Mouse (Mus musculus): ENCODE data around the gene Fgf18. TPM values are rescaled to one million over a fixed set of nuclear protein-coding genes. Genes with fewer than 3 reads are reported as not detected.

Fgf18 gene
- polyA plus RNA-seq, 1 experiment from 2014 or later: 4.3 TPM

DNA sequence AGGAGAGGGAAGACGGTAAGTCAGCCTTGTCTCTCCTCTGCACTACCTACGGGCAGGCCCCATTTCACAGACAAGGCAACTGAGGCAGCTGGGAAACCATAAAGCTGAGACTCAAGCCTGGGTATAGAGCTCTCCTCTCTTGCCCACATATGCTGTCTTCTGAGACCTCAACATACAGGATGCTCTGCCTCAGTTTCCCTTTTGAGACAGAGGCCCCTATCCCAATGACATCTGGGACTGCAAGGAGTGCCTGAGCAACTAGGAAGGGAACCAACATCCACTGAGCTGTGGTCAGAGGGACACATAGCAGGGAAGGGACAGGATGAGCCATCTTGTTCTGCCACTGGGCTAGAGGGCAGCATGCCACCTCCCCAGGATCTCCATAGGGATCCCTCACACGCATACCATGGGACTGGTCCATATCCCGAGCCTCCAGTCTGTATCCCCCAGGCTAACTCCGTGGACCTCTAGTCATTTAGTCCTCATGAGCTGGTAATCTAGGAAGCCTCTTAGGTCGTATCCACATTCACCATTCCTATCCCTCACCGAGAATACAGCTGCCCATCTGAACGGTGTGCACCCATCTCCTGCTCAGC lies 12.7 kb downstream of the Fgf18 start:
- Histone ChIP-seq H3K9ac (replicated peaks) (no peak overlapping the region), H3K27me3 (no peaks in the 10 kb centered on the region), H3K4me3 (no peak overlapping the region), H3K4me1 (no peaks in the 10 kb centered on the region), H3K36me3 (no peaks in the 10 kb centered on the region), H3K4me2 (replicated peaks) (no peak overlapping the region), H3K27ac (replicated peaks) (no peak overlapping the region), H3K9me3 (no peaks in the 10 kb centered on the region)
- 89% methylated on average over 8 of the region's 8 CpGs for WGBS
- no peak for ATAC-seq (replicated peaks)

GRCm38 (mm10) chr11:33132619-33133338 lies 14.4 kb downstream of the Fgf18 start:
- Histone ChIP-seq H3K9ac (replicated peaks) (no peak overlapping the region), H3K36me3 (no peaks in the 10 kb centered on the region), H3K27ac (replicated peaks) (no peak overlapping the region), H3K4me2 (replicated peaks) (no peak overlapping the region), H3K9me3 (no peaks in the 10 kb centered on the region), H3K4me1 (no peaks in the 10 kb centered on the region), H3K27me3 (no peaks in the 10 kb centered on the region), H3K4me3 (no peak overlapping the region)
- no peak for ATAC-seq (replicated peaks)
- WGBS: 65% methylated on average over 8 of the region's 8 CpGs

DNA sequence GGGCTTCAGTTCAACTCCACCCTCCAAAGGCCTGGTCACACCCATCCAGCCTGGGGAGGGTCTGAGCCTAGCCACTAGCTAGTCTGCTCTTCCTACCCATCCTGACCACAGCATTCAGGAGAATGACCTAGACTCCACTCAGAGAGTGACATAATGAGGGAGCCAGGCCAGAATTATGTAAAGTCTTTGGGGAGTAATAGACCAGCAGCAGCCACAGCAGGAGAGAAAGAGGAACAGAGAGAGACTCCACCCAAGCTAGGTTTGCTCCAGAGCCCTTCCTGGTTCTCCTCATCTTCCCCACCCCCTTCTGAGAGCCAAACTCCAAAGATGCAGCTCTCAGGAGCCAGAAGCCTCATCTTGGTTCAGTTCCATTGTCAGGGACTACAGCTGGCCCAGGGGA lies 20.1 kb downstream of the Fgf18 start:
- Histone ChIP-seq H3K9ac (replicated peaks) (no peak overlapping the region), H3K9me3 (no peaks in the 10 kb centered on the region), H3K4me3 (no peak overlapping the region), H3K4me2 (replicated peaks) (no peak overlapping the region), H3K27ac (replicated peaks) (no peak overlapping the region), H3K4me1 (peaks cover 7% of the 10 kb centered on the region), H3K36me3 (no peaks in the 10 kb centered on the region), H3K27me3 (peaks cover 9% of the 10 kb centered on the region; the same call in 1 of the 2 replicates)
- no peak for ATAC-seq (replicated peaks)

DNA sequence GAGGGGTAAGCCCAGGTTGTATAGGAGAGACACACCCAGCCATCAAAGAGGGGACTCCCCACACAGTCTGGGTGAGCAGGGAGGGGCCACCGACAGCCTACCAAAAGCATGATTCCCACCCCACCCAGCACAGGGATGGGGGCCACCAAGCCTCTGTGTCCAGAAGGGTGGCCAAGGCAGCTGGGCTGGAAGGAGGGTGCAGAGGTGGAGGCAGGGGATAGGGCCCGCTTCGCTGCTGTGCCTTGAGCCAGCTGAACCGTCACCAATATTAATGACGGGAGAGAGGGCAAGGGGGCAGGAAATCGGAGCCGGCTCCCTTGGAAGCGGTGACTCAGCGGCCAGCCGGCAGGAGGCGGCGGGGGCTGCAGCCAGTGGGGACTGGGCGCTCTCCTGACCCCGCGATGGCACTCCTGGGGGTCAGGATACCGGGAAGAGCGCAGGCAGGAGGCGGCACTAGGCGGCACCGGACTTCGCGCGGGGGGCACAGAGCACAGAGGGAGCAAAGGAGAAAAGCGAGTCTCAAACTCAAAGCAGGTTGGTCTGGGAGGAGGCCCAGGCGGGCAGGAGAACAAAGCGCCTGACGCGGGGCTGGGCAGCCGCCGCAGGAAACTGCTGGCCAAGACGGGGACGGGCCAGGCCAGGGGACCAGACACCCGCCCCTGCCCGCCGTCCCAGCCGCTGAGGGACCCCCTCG lies 24.5 kb downstream of the Fgf18 start:
- Histone ChIP-seq H3K4me1 (peaks cover 7% of the 10 kb centered on the region), H3K9me3 (no peaks in the 10 kb centered on the region), H3K27ac (replicated peaks) (no peak overlapping the region), H3K4me3 (peak overlapping the region; percentile 28), H3K36me3 (no peaks in the 10 kb centered on the region), H3K9ac (replicated peaks) (peak overlapping the region; percentile 37), H3K4me2 (replicated peaks) (peak overlapping the region; percentile 46), H3K27me3 (peaks cover 9% of the 10 kb centered on the region; the same call in 1 of the 2 replicates)
- ATAC-seq (replicated peaks): peak; percentile 53; the same call in 1 of the 2 replicates
- 2% methylated on average over 37 of the region's 37 CpGs for WGBS

- Histone ChIP-seq H3K9ac (replicated peaks) (no peak overlapping the region), H3K27me3 (peaks cover 9% of the 10 kb centered on the region; the same call in 1 of the 2 replicates)
Measured at GRCm38 (mm10) chr11:33119556-33119955, 27.6 kb downstream of the Fgf18 start.

GRCm38 (mm10) chr11:33119116-33119515 lies 28.1 kb downstream of the Fgf18 start:
- 87% methylated on average over 7 of the region's 7 CpGs for WGBS
- Histone ChIP-seq H3K36me3 (no peaks in the 10 kb centered on the region), H3K9me3 (no peaks in the 10 kb centered on the region), H3K4me1 (peaks cover 7% of the 10 kb centered on the region), H3K4me2 (replicated peaks) (no peak overlapping the region), H3K27ac (replicated peaks) (no peak overlapping the region), H3K27me3 (peaks cover 9% of the 10 kb centered on the region; the same call in 1 of the 2 replicates), H3K9ac (replicated peaks) (no peak overlapping the region), H3K4me3 (no peak overlapping the region)
- no peak for ATAC-seq (replicated peaks)

More at GRCm38 (mm10) chr11:33119556-33119955, 27.6 kb downstream of the Fgf18 start:
- 72% methylated on average over 8 of the region's 8 CpGs for WGBS
- peaks cover 7% of the 10 kb centered on the region for H3K4me1 ChIP-seq
- H3K36me3 ChIP-seq: no peaks in the 10 kb centered on the region
- H3K9me3 ChIP-seq: no peaks in the 10 kb centered on the region
- H3K4me3 ChIP-seq: no peak overlapping the region
- no peak overlapping the region for H3K27ac ChIP-seq (replicated peaks)
- no peak for ATAC-seq (replicated peaks)
- H3K4me2 ChIP-seq (replicated peaks): no peak overlapping the region

- no peak overlapping the region for H3K27ac ChIP-seq (replicated peaks)
- 0 out of 2 replicates have a peak, but pooled peaks cover 4% of the 10 kb centered on the region for H3K27me3 ChIP-seq
- H3K4me3 ChIP-seq: no peak overlapping the region
- ATAC-seq (replicated peaks): no peak
- H3K4me2 ChIP-seq (replicated peaks): no peak overlapping the region
- H3K9me3 ChIP-seq: no peaks in the 10 kb centered on the region
- H3K4me1 ChIP-seq: peaks cover 7% of the 10 kb centered on the region
- no peak overlapping the region for H3K9ac ChIP-seq (replicated peaks)
- H3K36me3 ChIP-seq: no peaks in the 10 kb centered on the region
- WGBS: 76% methylated on average over 6 of the region's 6 CpGs
Measured at GRCm38 (mm10) chr11:33118480-33118879, 28.7 kb downstream of the Fgf18 start.

- no peaks in the 10 kb centered on the region for H3K36me3 ChIP-seq
- no peak overlapping the region for H3K27ac ChIP-seq (replicated peaks)
- no peak overlapping the region for H3K4me2 ChIP-seq (replicated peaks)
- ATAC-seq (replicated peaks): no peak
- no peak overlapping the region for H3K4me3 ChIP-seq
- no peak overlapping the region for H3K9ac ChIP-seq (replicated peaks)
- no peaks in the 10 kb centered on the region for H3K9me3 ChIP-seq
- no peaks in the 10 kb centered on the region for H3K27me3 ChIP-seq
- WGBS: 81% methylated on average over 3 of the region's 3 CpGs
- no peaks in the 10 kb centered on the region for H3K4me1 ChIP-seq
Measured at GRCm38 (mm10) chr11:33115796-33116195, 31.4 kb downstream of the Fgf18 start.

- Histone ChIP-seq H3K36me3 (no peaks in the 10 kb centered on the region), H3K4me1 (no peaks in the 10 kb centered on the region), H3K9me3 (no peaks in the 10 kb centered on the region), H3K27me3 (no peaks in the 10 kb centered on the region), H3K27ac (replicated peaks) (no peak overlapping the region), H3K9ac (replicated peaks) (no peak overlapping the region), H3K4me3 (no peak overlapping the region), H3K4me2 (replicated peaks) (no peak overlapping the region)
- 7% methylated on average over 1 of the region's 1 CpGs for WGBS
- ATAC-seq (replicated peaks): 0 out of 2 replicates have a peak, but pooled peaks have one; percentile 38
Measured at GRCm38 (mm10) chr11:33112407-33112806, 34.8 kb downstream of the Fgf18 start.

DNA sequence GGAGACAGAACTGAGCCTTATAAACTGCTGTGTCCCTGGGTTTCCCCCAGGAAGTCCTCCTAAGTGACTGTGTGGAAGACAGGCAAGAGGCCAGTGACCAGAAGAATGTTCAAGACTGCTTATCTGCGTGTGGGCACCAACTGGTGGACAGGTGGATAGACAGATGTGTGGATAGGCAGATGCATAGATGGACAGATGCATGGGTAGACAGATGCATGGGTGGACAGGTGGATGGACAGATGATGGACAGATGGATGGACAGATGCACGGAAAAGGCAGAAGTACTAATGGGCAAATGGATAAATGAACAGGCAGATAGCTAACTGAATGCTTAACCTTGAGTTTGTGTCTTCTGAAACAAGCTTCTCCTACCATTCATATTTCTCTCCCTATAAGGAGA lies 37.1 kb downstream of the Fgf18 start:
- H3K4me3 ChIP-seq: no peak overlapping the region
- 97% methylated on average over 2 of the region's 2 CpGs for WGBS
- H3K27me3 ChIP-seq: no peaks in the 10 kb centered on the region
- peaks cover 3% of the 10 kb centered on the region; the same call in 1 of the 2 replicates for H3K4me1 ChIP-seq
- no peak overlapping the region for H3K9ac ChIP-seq (replicated peaks)
- H3K4me2 ChIP-seq (replicated peaks): no peak overlapping the region
- ATAC-seq (replicated peaks): no peak
- no peak overlapping the region for H3K27ac ChIP-seq (replicated peaks)
- H3K9me3 ChIP-seq: no peaks in the 10 kb centered on the region
- no peaks in the 10 kb centered on the region for H3K36me3 ChIP-seq

GRCm38 (mm10) chr11:33107540-33107939 lies 39.7 kb downstream of the Fgf18 start:
- Histone ChIP-seq H3K36me3 (no peaks in the 10 kb centered on the region), H3K4me1 (peaks cover 9% of the 10 kb centered on the region; the same call in 1 of the 2 replicates), H3K27ac (replicated peaks) (no peak overlapping the region), H3K9me3 (no peaks in the 10 kb centered on the region), H3K9ac (replicated peaks) (no peak overlapping the region), H3K4me2 (replicated peaks) (no peak overlapping the region), H3K27me3 (no peaks in the 10 kb centered on the region), H3K4me3 (no peak overlapping the region)
- no peak for ATAC-seq (replicated peaks)
- WGBS: 45% methylated on average over 3 of the region's 3 CpGs

GRCm38 (mm10) chr11:33104911-33105316 lies 42.3 kb downstream of the Fgf18 start:
- H3K4me3 ChIP-seq: no peak overlapping the region
- no peaks in the 10 kb centered on the region for H3K9me3 ChIP-seq
- H3K9ac ChIP-seq (replicated peaks): no peak overlapping the region
- H3K36me3 ChIP-seq: no peaks in the 10 kb centered on the region
- ATAC-seq (replicated peaks): peak; percentile 33
- WGBS: 48% methylated on average over 8 of the region's 8 CpGs
- peaks cover 12% of the 10 kb centered on the region; the same call in 1 of the 2 replicates for H3K4me1 ChIP-seq
- no peak overlapping the region for H3K4me2 ChIP-seq (replicated peaks)
- H3K27me3 ChIP-seq: no peaks in the 10 kb centered on the region
- no peak overlapping the region for H3K27ac ChIP-seq (replicated peaks)
